Mouse (Mus musculus) stomach, postnatal 0 days (tissue): ENCODE results near the gene Kank1.

Experiments
- CTCF ChIP-seq: IDR thresholded peaks from 2 replicates; pipeline ENCODE4 v1.5.1; 2016; ENCODE audit warnings: antibody characterized with exemption, low read depth, mild to moderate bottlenecking, moderate library complexity
- EP300 ChIP-seq: optimal IDR thresholded peaks from 2 replicates; pipeline ENCODE3; 2016; ENCODE audit warnings: antibody characterized with exemption

DNA sequence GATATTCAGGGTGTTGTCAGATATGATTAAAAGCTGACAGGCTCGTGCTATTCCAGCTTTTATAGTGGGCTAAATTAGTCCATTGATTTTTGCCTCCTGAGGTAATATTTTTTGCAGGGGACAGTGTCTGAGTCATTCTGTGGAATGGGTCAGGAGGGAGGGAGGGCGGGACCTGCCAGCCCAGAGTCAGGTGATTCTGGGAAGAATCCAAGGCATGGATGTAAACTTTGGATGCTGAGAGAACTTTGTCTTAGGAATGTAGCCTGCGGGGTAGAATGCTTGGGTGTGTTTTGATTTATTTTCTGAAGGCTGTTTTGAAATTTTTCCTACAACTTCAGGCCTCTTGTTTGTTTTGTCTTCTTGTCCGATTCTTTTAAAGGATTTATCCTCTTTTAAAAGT lies 6.8 kb downstream of the Kank1 start:
- no peak for TF ChIP-seq CTCF
- no peak for TF ChIP-seq EP300
